Mouse (Mus musculus) CH12.LX (cell line): ENCODE results near the gene Slco4c1.

Experiments
- BHLHE40 ChIP-seq: IDR thresholded peaks from 2 replicates; pipeline ENCODE4 v1.6.1; 2011; ENCODE audit warnings: mild to moderate bottlenecking, low read depth, low read length, improper control_type of control experiment
- CHD2 ChIP-seq: IDR thresholded peaks from 2 replicates; pipeline ENCODE4 v1.6.1; 2011; ENCODE audit warnings: low read length, improper control_type of control experiment
- E2F4 ChIP-seq: IDR thresholded peaks from 2 replicates; pipeline ENCODE4 v1.6.1; 2011; ENCODE audit warnings: low read depth, low read length, improper control_type of control experiment; ENCODE audit not compliant: insufficient replicate concordance
- EP300 ChIP-seq: IDR thresholded peaks from 2 replicates; pipeline ENCODE4 v1.6.1; 2011; ENCODE audit warnings: low read length, improper control_type of control experiment
- JUND ChIP-seq: conservative IDR thresholded peaks from 2 replicates; pipeline ENCODE4 v1.6.1; 2011; ENCODE audit warnings: low read depth, low read length, improper control_type of control experiment
- MAX ChIP-seq: IDR thresholded peaks from 2 replicates; pipeline ENCODE4 v1.6.1; 2011; ENCODE audit warnings: low read length, improper control_type of control experiment
- POLR2A ChIP-seq: IDR thresholded peaks from 2 replicates; pipeline ENCODE4 v1.6.1; 2011; ENCODE audit warnings: low read depth, mild to moderate bottlenecking, improper control_type of control experiment, low read length
- RCOR1 ChIP-seq: conservative IDR thresholded peaks from 2 replicates; pipeline ENCODE4 v1.6.1; 2012; ENCODE audit warnings: low read depth, mild to moderate bottlenecking, inconsistent platforms, low read length, improper control_type of control experiment
- SMC3 ChIP-seq: IDR thresholded peaks from 2 replicates; pipeline ENCODE4 v1.6.1; 2011; ENCODE audit warnings: low read depth, low read length, improper control_type of control experiment
- TBP ChIP-seq: conservative IDR thresholded peaks from 2 replicates; pipeline ENCODE4 v1.6.1; 2011; ENCODE audit warnings: low read depth, low read length, improper control_type of control experiment
- USF1 ChIP-seq: IDR thresholded peaks from 2 replicates; pipeline ENCODE4 v1.6.1; 2014; ENCODE audit warnings: low read depth, mild to moderate bottlenecking, inconsistent platforms, low read length, improper control_type of control experiment
- USF2 ChIP-seq: conservative IDR thresholded peaks from 2 replicates; pipeline ENCODE4 v1.6.1; 2011; ENCODE audit warnings: low read depth, low read length, improper control_type of control experiment

DNA sequence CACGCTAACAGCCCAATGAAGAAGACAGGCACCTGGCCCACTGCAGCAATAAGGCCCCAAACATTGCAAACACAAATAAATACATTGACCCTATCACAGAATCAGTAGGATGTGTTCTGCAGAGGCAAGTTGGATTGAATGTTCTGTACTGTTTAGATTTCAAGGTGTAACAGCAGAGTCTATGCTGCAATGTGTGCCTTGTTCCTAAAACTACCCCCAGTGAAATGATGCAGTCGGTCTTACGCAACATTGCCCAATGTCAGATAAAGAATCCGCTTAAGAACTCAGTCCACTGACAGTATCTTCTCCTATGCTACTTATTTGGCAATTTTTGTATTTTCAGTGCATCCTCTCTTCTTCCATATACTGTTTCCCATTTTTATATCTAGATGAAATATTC is 6.0 kb downstream of the Slco4c1 start:
- TF ChIP-seq E2F4, result no peak
- TF ChIP-seq SMC3, result no peak
- no peak for TF ChIP-seq BHLHE40
- no peak for TF ChIP-seq EP300
- TF ChIP-seq MAX, result no peak
- no peak for TF ChIP-seq POLR2A
- no peak for TF ChIP-seq USF1
- no peak for TF ChIP-seq USF2
- no peak for TF ChIP-seq JUND
- TF ChIP-seq RCOR1, result no peak
- no peak for TF ChIP-seq CHD2
- TF ChIP-seq TBP, result no peak
